Comparison of ENCODE assay signal across 8 mouse cellular contexts in the genomic region with DNA sequence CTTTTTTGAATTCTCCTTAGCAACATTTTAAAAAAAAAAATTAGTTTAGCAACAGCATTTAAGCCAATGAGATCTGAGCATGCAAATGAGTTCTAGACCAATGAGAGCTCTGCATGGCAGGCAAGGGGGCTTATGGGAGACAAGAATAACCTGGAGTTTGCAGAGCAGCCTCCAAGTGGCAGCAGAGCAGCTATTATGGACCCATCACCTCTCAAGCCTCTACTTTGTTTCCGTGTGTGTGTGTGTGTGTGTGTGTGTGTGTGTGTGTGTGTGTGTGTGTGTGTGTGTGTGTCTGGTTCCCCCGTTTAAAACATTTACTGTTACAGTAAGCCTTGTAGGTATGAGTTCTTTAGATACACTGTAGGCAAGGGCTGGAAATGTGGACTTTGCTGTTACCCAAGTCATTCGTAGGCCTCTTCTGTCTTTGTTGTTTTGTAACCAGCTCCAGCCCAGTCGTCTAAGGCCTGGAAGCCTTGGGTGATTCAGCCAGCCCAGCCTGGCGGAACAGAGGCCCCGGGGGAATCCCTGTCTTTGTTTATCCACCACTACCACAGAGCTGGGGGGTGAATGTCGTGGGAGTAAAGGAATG. TPM values are rescaled to one million over a fixed set of nuclear protein-coding genes. Genes with fewer than 3 reads are reported as not detected.
DNase-seq lines count a peak whose midpoint lies in the region; ATAC-seq and TF ChIP-seq lines count a peak whose summit lies in the region.

No protein-coding gene starts in this region.

- ATAC-seq in limb, embryonic 11.5 days (ENCODE audit: insufficient number of reproducible peaks, low FRiP score, low TSS enrichment, low read depth): peak; percentile 77; the same call in 1 of the 2 replicates
- ATAC-seq in midbrain, embryonic 13.5 days: peak; percentile 96

- H3K4me2 ChIP-seq in limb, embryonic 11.5 days (ENCODE audit: low read depth, severe bottlenecking): no peak overlapping the region
- peak overlapping the region; percentile 37 for H3K4me2 ChIP-seq in midbrain, embryonic 13.5 days (replicated peaks)

- H3K27ac ChIP-seq in limb, embryonic 11.5 days (replicated peaks; ENCODE audit: low read depth, low read length): 0 out of 2 replicates have a peak overlapping the region, but pooled peaks have one; percentile 54
- peak overlapping the region; percentile 81 for H3K27ac ChIP-seq in midbrain, embryonic 13.5 days
- H3K27ac ChIP-seq in small intestine, adult 2 months (ENCODE audit: insufficient read depth, low read depth, low read length): peak overlapping the region; percentile 21; the same call in 1 of the 2 replicates

- H3K9ac ChIP-seq in limb, embryonic 11.5 days (ENCODE audit: low read length): no peak overlapping the region
- H3K9ac ChIP-seq in midbrain, embryonic 13.5 days (replicated peaks): no peak overlapping the region

- no peak overlapping the region for H3K4me3 ChIP-seq in limb, embryonic 11.5 days (ENCODE audit: low read depth, low read length)
- no peak overlapping the region for H3K4me3 ChIP-seq in midbrain, embryonic 13.5 days (replicated peaks)
- H3K4me3 ChIP-seq in small intestine, adult 2 months (ENCODE audit: low read depth, low read length): no peak overlapping the region

- TF ChIP-seq CTCF in small intestine, adult 2 months (IDR thresholded peaks at IDR 0.05; ENCODE audit: extremely low read depth, insufficient read length, insufficient replicate concordance, low read depth, low read length): no peak

- TF ChIP-seq POLR2A in small intestine, adult 2 months (IDR thresholded peaks at IDR 0.05; ENCODE audit: low read depth, low read length): no peak

- 51% methylated on average over 7 of the region's 7 CpGs for WGBS in limb, embryonic 11.5 days
- WGBS in midbrain, embryonic 13.5 days: 14% methylated on average over 7 of the region's 7 CpGs
- WGBS in small intestine, adult 2 months: 18% methylated on average over 7 of the region's 7 CpGs

- 0 out of 2 replicates have a peak, but pooled peaks cover 4% of the 10 kb centered on the region for H3K36me3 ChIP-seq in limb, embryonic 11.5 days (ENCODE audit: control insufficient read depth, insufficient read depth, low read length)
- H3K36me3 ChIP-seq in midbrain, embryonic 13.5 days: peaks cover 8% of the 10 kb centered on the region; the same call in 1 of the 2 replicates
- H3K36me3 ChIP-seq in small intestine, adult 2 months (ENCODE audit: control insufficient read depth, insufficient read depth, low read length): no peaks in the 10 kb centered on the region

- H3K9me3 ChIP-seq in limb, embryonic 11.5 days (ENCODE audit: control insufficient read depth, low read length): no peaks in the 10 kb centered on the region
- H3K9me3 ChIP-seq in midbrain, embryonic 13.5 days: no peaks in the 10 kb centered on the region

- H3K4me1 ChIP-seq in limb, embryonic 11.5 days (ENCODE audit: control insufficient read depth, insufficient read depth, low read length): peaks cover 13% of the 10 kb centered on the region
- H3K4me1 ChIP-seq in midbrain, embryonic 13.5 days (replicated peaks): peaks cover 30% of the 10 kb centered on the region
- peaks cover 3% of the 10 kb centered on the region; the same call in 1 of the 2 replicates for H3K4me1 ChIP-seq in small intestine, adult 2 months (ENCODE audit: control insufficient read depth, insufficient read depth, insufficient read length, low read length)

- peak; percentile 33 to 66 for DNase-seq in urinary bladder, postnatal 36 days (ENCODE audit: low spot score in 2 of 2)
- DNase-seq in urinary bladder, adult 2 months (ENCODE audit: low spot score): no peak
- peak; percentile 65 for DNase-seq in embryo, embryonic 9.5 days (ENCODE audit: extremely low spot score)
- peak; percentile 78 to 87 for DNase-seq in heart, adult 18-20 months
- DNase-seq in kidney, adult 11 months: peak; percentile 89
- DNase-seq in limb, embryonic 11.5 days (ENCODE audit: low spot score): peak; percentile 71

- no peaks in the 10 kb centered on the region for H3K27me3 ChIP-seq in limb, embryonic 11.5 days (ENCODE audit: control insufficient read depth, insufficient read depth, low read length)
- no peaks in the 10 kb centered on the region for H3K27me3 ChIP-seq in midbrain, embryonic 13.5 days
- H3K27me3 ChIP-seq in small intestine, adult 2 months (ENCODE audit: control insufficient read depth, insufficient read depth, low read length): 0 out of 2 replicates have a peak, but pooled peaks cover 2% of the 10 kb centered on the region

RNA-seq across cellular contexts. Expression of a gene that starts 37.8 kb away (rescaled TPM):
- polyA plus RNA-seq in urinary bladder, adult 2 months (2012; rRNA removed): 246 and 266 TPM in 2 replicates
- total RNA-seq in heart, adult 18-20 months (2021): 10 to 100 TPM; 41.3 to 41.9 TPM
- 268 and 273 TPM in 2 replicates for polyA plus RNA-seq in limb, embryonic 11.5 days (2014; fragmentation: Nextera tagmentation; extraction: Ambion mirVana)
- polyA plus RNA-seq in midbrain, embryonic 13.5 days (2015; fragmentation: Nextera tagmentation; extraction: Ambion mirVana): 98.9 and 99.0 TPM in 2 replicates
- 4.7 and 5.4 TPM in 2 replicates for polyA plus RNA-seq in small intestine, adult 2 months (2012; rRNA removed)

RNA-seq across cellular contexts. Expression of a gene that starts 46.5 kb away (rescaled TPM):
- 0.12 and 0.15 TPM in 2 replicates for polyA plus RNA-seq in urinary bladder, adult 2 months (2012; rRNA removed)
- total RNA-seq in heart, adult 18-20 months (2021): 1 to 10 TPM in 1 of 2 experiments, under 1 TPM in 1; 0.99 to 1.5 TPM
- polyA plus RNA-seq in limb, embryonic 11.5 days (2014; fragmentation: Nextera tagmentation; extraction: Ambion mirVana): not detected in 2 replicates
- 0.19 and 0.24 TPM in 2 replicates for polyA plus RNA-seq in midbrain, embryonic 13.5 days (2015; fragmentation: Nextera tagmentation; extraction: Ambion mirVana)
- polyA plus RNA-seq in small intestine, adult 2 months (2012; rRNA removed): not detected in 2 replicates

RNA-seq across cellular contexts. Expression of a gene that starts 53.7 kb away (rescaled TPM):
- 26.5 and 33.0 TPM in 2 replicates for polyA plus RNA-seq in urinary bladder, adult 2 months (2012; rRNA removed)
- 10 to 100 TPM; 68.2 to 77.2 TPM for total RNA-seq in heart, adult 18-20 months (2021)
- 67.4 and 73.9 TPM in 2 replicates for polyA plus RNA-seq in limb, embryonic 11.5 days (2014; fragmentation: Nextera tagmentation; extraction: Ambion mirVana)
- 41.3 and 43.1 TPM in 2 replicates for polyA plus RNA-seq in midbrain, embryonic 13.5 days (2015; fragmentation: Nextera tagmentation; extraction: Ambion mirVana)
- 3.3 and 5.1 TPM in 2 replicates for polyA plus RNA-seq in small intestine, adult 2 months (2012; rRNA removed)

Comparison
In these comparisons a context has a peak if more than half of its experiments do, and no peak if none do; other contexts are left out.
1. H3K27ac ChIP-seq: peak in every context shown above with its lines; median percentile 81 in midbrain, embryonic 13.5 days; 54 in limb, embryonic 11.5 days; 21 in small intestine, adult 2 months.
2. RNA of a gene that starts 37.8 kb away (polyA plus RNA-seq): 268 to 273 TPM in limb, embryonic 11.5 days, 246 to 266 TPM in urinary bladder, adult 2 months and 98.9 to 99.0 TPM in midbrain, embryonic 13.5 days; 4.7 to 5.4 TPM in small intestine, adult 2 months; every median in the first group is over 10 times any median in the second.